Mouse (Mus musculus) intestine, embryonic 15.5 days (tissue): ENCODE data around the gene Etnk2. TPM values are rescaled to one million over a fixed set of nuclear protein-coding genes. Genes with fewer than 3 reads are reported as not detected.
A peak's percentile ranks its signal among the peaks of the same experiment; 100 is the strongest.

ENCODE experiments used
- ATAC-seq: fragments of 200-750 bp; cut with Nextera tagmentation; 2 replicates; pipeline ENCODE4 v1.8.0; 2017; ENCODE audit warnings: moderate TSS enrichment, moderate library complexity
- H3K27ac ChIP-seq: fragments of 300-500 bp; sonication (generic); 2 replicates; pipeline ENCODE4 v1.5.1; 2015; ENCODE audit warnings: mild to moderate bottlenecking, inconsistent platforms
- H3K27me3 ChIP-seq: fragments of 300-500 bp; sonication (generic); replicated peaks from 2 replicates; pipeline ENCODE4 v1.6.1; 2015; ENCODE audit warnings: inconsistent platforms
- H3K36me3 ChIP-seq: fragments of 300-500 bp; sonication (generic); 2 replicates; pipeline ENCODE4 v1.6.1; 2015; ENCODE audit warnings: inconsistent platforms
- H3K4me1 ChIP-seq: fragments of 300-500 bp; sonication (generic); replicated peaks from 2 replicates; pipeline ENCODE4 v1.6.1; 2015; ENCODE audit warnings: inconsistent platforms
- H3K4me2 ChIP-seq: fragments of 300-500 bp; sonication (generic); replicated peaks from 2 replicates; pipeline ENCODE4 v1.6.1; 2015; ENCODE audit warnings: mild to moderate bottlenecking, inconsistent platforms
- H3K4me3 ChIP-seq: fragments of 300-500 bp; sonication (generic); replicated peaks from 2 replicates; pipeline ENCODE4 v1.5.1; 2015; ENCODE audit warnings: inconsistent platforms
- H3K9ac ChIP-seq: fragments of 300-500 bp; sonication (generic); 2 replicates; pipeline ENCODE4 v1.6.1; 2015; ENCODE audit warnings: inconsistent platforms
- H3K9me3 ChIP-seq: fragments of 300-500 bp; sonication (generic); 2 replicates; pipeline ENCODE4 v1.6.1; 2016; ENCODE audit warnings: inconsistent platforms
- WGBS: fragments of 180-500 bp; shearing (Covaris S2); methylation state at CpG from one replicate; pipeline ENCODE4 v1.1.7; 2015; 5-methylcytosine and 5-hydroxymethylcytosine counted together
- polyA plus RNA-seq: library from polyadenylated mRNA; unstranded; fragments of >200 nt; fragmentation: Nextera tagmentation; extraction: Ambion mirVana; gene quantifications from 2 replicates; pipeline ENCODE4 v1.2.1, GENCODE M21; 2015

Etnk2 gene
- polyA plus RNA-seq: 3.3 and 3.5 TPM in 2 replicates

GRCm38 (mm10) chr1:133363276-133364021 lies at the start of gene Etnk2:
Etnk2 (plus strand) TSS chr1:133363572.
- peak within 1 kb of the TSS; percentile 55 for H3K4me3 ChIP-seq
- H3K4me2 ChIP-seq: peak within 1 kb of the TSS; percentile 98
- H3K9ac ChIP-seq: peak within 1 kb of the TSS; percentile 46
- no peaks in the 10 kb centered on the region for H3K36me3 ChIP-seq
- under 1% methylated on average over 52 of the region's 52 CpGs for WGBS
- H3K4me1 ChIP-seq: peaks cover 24% of the 10 kb centered on the region
- H3K27ac ChIP-seq: no peak within 1 kb of the TSS
- H3K9me3 ChIP-seq: no peaks in the 10 kb centered on the region; the same call in 1 of the 2 replicates
- H3K27me3 ChIP-seq: peaks cover 14% of the 10 kb centered on the region; the same call in 1 of the 2 replicates
- peak; percentile 88 for ATAC-seq

GRCm38 (mm10) chr1:133314364-133314763 lies 49.0 kb upstream of the Etnk2 start:
- Histone ChIP-seq H3K9ac (no peak overlapping the region), H3K27ac (no peak overlapping the region), H3K36me3 (no peaks in the 10 kb centered on the region), H3K9me3 (no peaks in the 10 kb centered on the region), H3K4me3 (no peak overlapping the region), H3K4me1 (no peaks in the 10 kb centered on the region; the same call in 1 of the 2 replicates), H3K27me3 (no peaks in the 10 kb centered on the region), H3K4me2 (no peak overlapping the region)
- WGBS: 31% methylated on average over 8 of the region's 8 CpGs
- no peak for ATAC-seq

GRCm38 (mm10) chr1:133315775-133316174 lies 47.6 kb upstream of the Etnk2 start:
- H3K27ac ChIP-seq: no peak overlapping the region
- no peak overlapping the region for H3K9ac ChIP-seq
- no peak overlapping the region for H3K4me2 ChIP-seq
- H3K36me3 ChIP-seq: no peaks in the 10 kb centered on the region
- H3K4me1 ChIP-seq: no peaks in the 10 kb centered on the region
- ATAC-seq: no peak
- WGBS: 82% methylated on average over 6 of the region's 6 CpGs
- H3K27me3 ChIP-seq: no peaks in the 10 kb centered on the region
- no peak overlapping the region for H3K4me3 ChIP-seq
- no peaks in the 10 kb centered on the region for H3K9me3 ChIP-seq

GRCm38 (mm10) chr1:133316577-133316976 lies 46.8 kb upstream of the Etnk2 start:
- Histone ChIP-seq H3K9me3 (no peaks in the 10 kb centered on the region), H3K9ac (no peak overlapping the region), H3K36me3 (no peaks in the 10 kb centered on the region), H3K4me3 (no peak overlapping the region), H3K27me3 (no peaks in the 10 kb centered on the region), H3K27ac (no peak overlapping the region), H3K4me1 (no peaks in the 10 kb centered on the region), H3K4me2 (no peak overlapping the region)
- 83% methylated on average over 4 of the region's 4 CpGs for WGBS
- ATAC-seq: no peak

GRCm38 (mm10) chr1:133317149-133317548 lies 46.2 kb upstream of the Etnk2 start:
- H3K4me2 ChIP-seq: no peak overlapping the region
- no peaks in the 10 kb centered on the region for H3K9me3 ChIP-seq
- H3K4me1 ChIP-seq: no peaks in the 10 kb centered on the region
- H3K36me3 ChIP-seq: no peaks in the 10 kb centered on the region
- H3K9ac ChIP-seq: no peak overlapping the region
- WGBS: 76% methylated on average over 1 of the region's 1 CpGs
- H3K27ac ChIP-seq: no peak overlapping the region
- no peak overlapping the region for H3K4me3 ChIP-seq
- no peak for ATAC-seq
- no peaks in the 10 kb centered on the region for H3K27me3 ChIP-seq

GRCm38 (mm10) chr1:133321267-133321925 lies 42.0 kb upstream of the Etnk2 start, which contains the start of gene Kiss1:
Kiss1 (plus strand) TSS chr1:133321875.
- Histone ChIP-seq H3K4me3 (no peak within 1 kb of the TSS), H3K36me3 (no peaks in the 10 kb centered on the region), H3K9me3 (no peaks in the 10 kb centered on the region), H3K4me1 (no peaks in the 10 kb centered on the region), H3K27me3 (no peaks in the 10 kb centered on the region), H3K4me2 (no peak within 1 kb of the TSS), H3K9ac (no peak within 1 kb of the TSS), H3K27ac (no peak within 1 kb of the TSS)
- WGBS: 75% methylated on average over 13 of the region's 13 CpGs
- ATAC-seq: no peak

GRCm38 (mm10) chr1:133323333-133323732 lies 40.0 kb upstream of the Etnk2 start:
- no peak for ATAC-seq
- 32% methylated on average over 5 of the region's 5 CpGs for WGBS
- no peak overlapping the region for H3K27ac ChIP-seq
- H3K36me3 ChIP-seq: no peaks in the 10 kb centered on the region
- H3K9ac ChIP-seq: no peak overlapping the region
- H3K4me1 ChIP-seq: no peaks in the 10 kb centered on the region
- no peaks in the 10 kb centered on the region for H3K27me3 ChIP-seq
- H3K4me2 ChIP-seq: no peak overlapping the region
- no peak overlapping the region for H3K4me3 ChIP-seq
- no peaks in the 10 kb centered on the region for H3K9me3 ChIP-seq

- 87% methylated on average over 8 of the region's 8 CpGs for WGBS
- H3K4me2 ChIP-seq: no peak overlapping the region
Observed at GRCm38 (mm10) chr1:133325951-133326350, 37.4 kb upstream of the Etnk2 start.

GRCm38 (mm10) chr1:133327094-133327493 lies 36.3 kb upstream of the Etnk2 start:
- H3K4me1 ChIP-seq: peaks cover 8% of the 10 kb centered on the region
- no peak overlapping the region for H3K4me2 ChIP-seq
- H3K9ac ChIP-seq: no peak overlapping the region
- no peaks in the 10 kb centered on the region for H3K36me3 ChIP-seq
- no peak overlapping the region for H3K4me3 ChIP-seq
- H3K27ac ChIP-seq: no peak overlapping the region
- H3K27me3 ChIP-seq: peaks cover 5% of the 10 kb centered on the region
- WGBS: 61% methylated on average over 5 of the region's 5 CpGs
- no peak for ATAC-seq
- no peaks in the 10 kb centered on the region for H3K9me3 ChIP-seq

More at GRCm38 (mm10) chr1:133325951-133326350, 37.4 kb upstream of the Etnk2 start:
- Histone ChIP-seq H3K9ac (no peak overlapping the region), H3K27me3 (peaks cover 5% of the 10 kb centered on the region), H3K27ac (no peak overlapping the region), H3K36me3 (no peaks in the 10 kb centered on the region), H3K4me1 (peaks cover 8% of the 10 kb centered on the region), H3K9me3 (no peaks in the 10 kb centered on the region), H3K4me3 (no peak overlapping the region)
- ATAC-seq: no peak

- Histone ChIP-seq H3K27me3 (peaks cover 5% of the 10 kb centered on the region), H3K36me3 (no peaks in the 10 kb centered on the region), H3K4me2 (no peak overlapping the region), H3K9me3 (no peaks in the 10 kb centered on the region), H3K4me1 (peaks cover 8% of the 10 kb centered on the region), H3K27ac (no peak overlapping the region), H3K4me3 (no peak overlapping the region), H3K9ac (no peak overlapping the region)
- ATAC-seq: no peak
- WGBS: 73% methylated on average over 6 of the region's 6 CpGs
Observed at GRCm38 (mm10) chr1:133328299-133328795, 35.0 kb upstream of the Etnk2 start.

- Histone ChIP-seq H3K9me3 (no peaks in the 10 kb centered on the region), H3K27me3 (peaks cover 5% of the 10 kb centered on the region), H3K9ac (peak overlapping the region; percentile 42), H3K4me1 (peaks cover 8% of the 10 kb centered on the region), H3K4me2 (peak overlapping the region; percentile 79), H3K4me3 (peak overlapping the region; percentile 29), H3K27ac (no peak overlapping the region), H3K36me3 (no peaks in the 10 kb centered on the region)
- peak; percentile 47 for ATAC-seq
- 7% methylated on average over 34 of the region's 34 CpGs for WGBS
Observed at GRCm38 (mm10) chr1:133328896-133329637, 34.3 kb upstream of the Etnk2 start.

GRCm38 (mm10) chr1:133329638-133329964 lies 33.8 kb upstream of the Etnk2 start:
- Histone ChIP-seq H3K4me3 (peak overlapping the region; percentile 29), H3K36me3 (no peaks in the 10 kb centered on the region), H3K9ac (peak overlapping the region; percentile 42), H3K27me3 (peaks cover 5% of the 10 kb centered on the region), H3K9me3 (no peaks in the 10 kb centered on the region), H3K27ac (no peak overlapping the region), H3K4me1 (peaks cover 8% of the 10 kb centered on the region), H3K4me2 (peak overlapping the region; percentile 79)
- ATAC-seq: no peak
- WGBS: 24% methylated on average over 7 of the region's 7 CpGs
